Mouse (Mus musculus) adrenal gland, postnatal 25 days (tissue): Measurements from ENCODE around the gene Syna. TPM values are rescaled to one million over a fixed set of nuclear protein-coding genes. Genes with fewer than 3 reads are reported as not detected.
A peak's percentile ranks its signal among the peaks of the same experiment; 100 is the strongest.

ENCODE experiments used
- DNase-seq: peaks from one replicate; pipeline ENCODE4 v3.0.0; 2021; ENCODE audit warnings: mixed read lengths
- long read RNA-seq: library from polyadenylated mRNA; stranded (forward); transcript quantifications from one replicate; pipeline ENCODE4 v2.0.0, GENCODE M21; 2021
- total RNA-seq: library from RNA; stranded (reverse); gene quantifications from 2 replicates; pipeline ENCODE4 v1.2.3, GENCODE M21; 2021

Syna gene
- total RNA-seq = not detected in 2 replicates
- long read RNA-seq = 0 reads

DNA sequence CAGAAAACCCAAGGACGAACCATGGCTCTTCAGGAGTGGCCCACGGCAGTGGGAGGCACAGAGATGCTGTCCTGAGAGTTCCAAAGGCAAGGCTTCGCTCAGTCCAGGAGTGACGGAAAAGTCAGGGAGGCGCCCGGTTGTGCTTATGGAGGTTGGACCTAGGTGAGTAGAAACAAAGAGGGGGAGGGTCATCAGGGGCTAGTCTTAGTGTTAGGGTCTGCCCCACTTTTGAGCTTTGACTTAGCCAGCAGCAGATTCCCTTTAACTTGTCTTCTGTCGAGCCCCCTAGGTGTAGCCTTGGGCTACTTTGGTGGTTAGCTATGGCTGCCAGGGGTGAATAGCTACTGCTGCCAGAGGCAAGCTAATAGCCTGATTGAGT, at the start of gene Syna:
TSS of gene Syna (minus strand) at position 101 of the 379 bp plus-strand sequence.
- DNase-seq = no peak

DNA sequence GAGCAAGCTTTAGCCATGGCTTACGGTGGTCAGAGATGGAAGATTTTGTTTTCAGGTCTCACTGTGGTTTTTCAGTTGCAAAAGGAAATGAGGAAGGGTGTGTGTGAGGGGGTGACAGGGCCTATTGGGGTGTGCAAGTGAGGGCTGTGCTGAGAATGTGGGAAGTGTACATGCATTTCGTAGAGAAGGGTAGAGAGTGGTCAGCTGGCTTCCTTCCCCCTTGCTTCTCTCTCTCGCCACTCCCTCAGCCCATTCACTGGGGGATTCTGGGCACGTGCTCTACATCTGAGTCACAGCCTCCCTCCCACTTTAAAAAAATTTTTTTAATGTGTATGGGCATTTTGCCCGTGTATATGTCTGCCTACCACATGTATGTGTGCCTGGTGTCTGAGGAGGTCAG, 47.1 kb upstream of the Syna start:
- DNase-seq = no peak

DNA sequence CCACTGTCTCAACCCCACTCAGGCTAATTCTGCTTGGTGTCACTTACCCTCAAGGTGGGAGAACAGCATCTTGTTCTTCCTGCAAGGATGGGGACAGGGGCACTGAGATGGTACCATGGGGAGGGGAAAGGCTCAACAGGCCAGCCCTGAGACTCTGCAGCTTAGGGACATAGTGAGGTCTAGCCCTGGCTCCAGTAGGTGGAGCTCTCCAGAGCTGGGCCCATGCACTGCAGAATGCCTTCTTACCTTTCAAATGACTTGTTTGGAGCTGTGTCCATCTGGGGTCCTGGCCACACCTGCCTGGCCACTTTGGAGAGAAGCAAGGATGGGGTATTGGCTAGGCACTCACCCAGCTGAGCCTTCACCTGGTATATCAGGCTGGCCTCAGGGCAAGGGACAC, 46.3 kb upstream of the Syna start:
- DNase-seq = no peak

DNA sequence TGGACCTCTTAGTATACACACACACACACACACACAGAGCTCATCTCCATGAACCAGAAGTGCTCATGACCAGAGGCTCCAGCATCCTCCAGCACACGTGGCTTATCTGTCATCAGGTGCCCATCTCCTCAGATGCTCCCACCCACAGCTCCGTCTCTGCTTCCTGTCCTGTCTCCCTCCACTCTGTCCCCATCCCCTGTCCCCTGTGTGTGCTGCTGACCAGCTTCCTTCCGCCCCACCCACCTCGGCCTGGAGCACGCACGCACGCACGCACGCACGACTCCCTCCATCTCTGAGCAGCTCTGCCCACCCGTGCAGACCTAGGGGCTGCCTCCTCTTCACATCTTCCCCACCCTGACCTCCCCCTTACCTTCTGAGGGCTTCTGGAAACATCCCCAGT, 44.4 kb upstream of the Syna start:
- DNase-seq = no peak

DNA sequence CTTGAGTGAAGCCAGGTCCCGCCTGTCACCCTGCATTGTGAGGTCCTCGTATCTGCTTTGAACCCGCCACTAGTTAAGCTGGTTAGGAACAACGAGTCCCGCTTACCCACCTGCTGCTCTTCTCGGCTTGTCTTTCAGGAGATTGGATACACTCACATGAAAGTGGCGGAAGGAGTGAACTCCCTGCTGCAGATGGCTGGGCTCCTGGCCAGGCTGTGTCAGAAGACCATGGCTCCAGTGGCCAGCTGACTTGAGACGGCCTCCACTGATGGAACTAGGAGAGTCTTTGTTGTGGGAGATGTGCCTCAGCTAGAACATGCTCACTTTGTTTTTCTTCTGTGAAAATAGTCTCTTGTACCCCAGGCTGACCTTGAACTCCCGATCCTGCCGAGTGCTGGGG, 37.7 kb upstream of the Syna start:
- no peak for DNase-seq

DNA sequence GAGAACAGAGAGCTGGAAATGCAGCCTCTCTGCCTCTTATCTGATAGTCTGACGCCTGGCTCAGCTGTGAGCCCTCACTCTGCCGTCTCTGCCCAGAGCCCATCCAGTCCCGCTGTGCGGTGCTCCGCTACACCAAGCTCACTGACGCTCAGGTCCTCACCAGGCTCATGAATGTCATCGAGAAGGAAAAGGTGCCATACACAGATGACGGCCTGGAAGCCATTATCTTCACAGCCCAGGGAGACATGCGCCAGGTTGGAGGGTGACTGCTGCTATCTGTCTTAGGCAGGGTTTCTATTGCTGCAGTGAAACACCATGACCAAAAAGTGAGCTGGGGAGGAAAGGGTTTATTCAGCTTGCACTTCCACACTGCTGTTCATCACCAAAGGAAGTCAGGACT, 33.1 kb upstream of the Syna start:
- no peak for DNase-seq

DNA sequence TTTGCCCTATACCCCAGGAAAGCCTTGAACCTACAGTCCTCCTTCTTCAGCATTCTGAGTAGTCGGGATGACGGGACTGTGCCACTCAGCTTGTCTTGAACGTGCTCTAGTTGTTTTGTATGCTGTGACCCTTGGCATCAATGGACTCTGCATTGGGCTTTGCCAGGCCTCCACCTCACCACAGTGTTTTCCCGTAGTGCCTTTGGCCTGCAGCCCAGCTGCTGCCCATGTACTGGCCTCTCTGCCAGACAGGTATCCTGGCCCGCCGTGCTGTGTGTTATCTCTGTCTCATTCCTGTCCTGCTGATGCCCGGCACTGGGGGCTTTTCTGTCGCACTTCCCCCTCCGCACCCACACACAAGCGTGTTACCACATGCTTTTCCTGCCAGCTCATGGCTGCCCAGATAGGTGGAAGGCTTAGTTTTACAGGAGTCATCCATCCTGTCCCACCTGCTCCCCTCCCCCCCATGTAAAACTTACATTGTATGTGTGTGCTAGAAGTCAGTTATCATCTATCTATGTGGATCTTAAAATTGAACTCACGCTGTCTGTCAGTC, 32.1 kb upstream of the Syna start:
- no peak for DNase-seq

DNA sequence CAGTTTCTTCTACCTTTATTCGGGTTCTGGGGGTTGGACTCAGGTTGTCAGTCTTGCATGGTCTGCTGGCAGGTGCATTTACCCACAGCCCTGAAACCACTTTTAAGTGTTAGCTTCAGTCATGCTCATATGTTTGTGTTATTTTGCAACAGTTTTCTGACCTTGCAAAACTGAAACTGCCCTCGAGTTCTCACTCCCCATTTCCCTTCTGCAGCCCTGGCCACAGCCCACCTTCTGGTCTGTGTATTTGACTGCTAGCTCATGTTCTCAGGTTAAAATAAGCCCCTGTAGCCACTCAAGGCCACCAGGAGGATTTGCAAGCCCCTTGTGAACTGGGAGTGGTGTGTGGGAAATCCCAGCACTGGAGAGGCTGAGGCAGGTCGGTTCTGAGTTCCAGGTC, 29.9 kb upstream of the Syna start:
- DNase-seq = no peak

DNA sequence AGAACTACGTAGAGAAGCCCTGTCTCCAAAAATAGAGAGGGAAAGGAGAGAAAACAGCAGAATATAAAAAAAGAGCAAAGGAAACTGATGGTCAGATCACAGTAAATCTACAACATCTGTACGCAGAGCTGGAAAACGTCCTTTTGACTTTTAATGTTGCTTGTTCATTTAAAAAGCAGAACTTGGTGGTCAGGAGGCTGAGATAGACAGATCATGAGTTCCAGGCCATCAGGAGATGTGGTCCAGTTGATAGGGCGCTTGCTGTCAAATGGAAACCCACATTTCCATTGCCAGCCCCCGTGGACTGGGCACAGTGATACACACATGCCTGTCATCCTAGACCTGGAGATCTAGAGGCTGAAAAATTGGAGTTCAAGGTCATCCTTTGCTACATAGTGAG, 24.8 kb upstream of the Syna start:
- DNase-seq = no peak

DNA sequence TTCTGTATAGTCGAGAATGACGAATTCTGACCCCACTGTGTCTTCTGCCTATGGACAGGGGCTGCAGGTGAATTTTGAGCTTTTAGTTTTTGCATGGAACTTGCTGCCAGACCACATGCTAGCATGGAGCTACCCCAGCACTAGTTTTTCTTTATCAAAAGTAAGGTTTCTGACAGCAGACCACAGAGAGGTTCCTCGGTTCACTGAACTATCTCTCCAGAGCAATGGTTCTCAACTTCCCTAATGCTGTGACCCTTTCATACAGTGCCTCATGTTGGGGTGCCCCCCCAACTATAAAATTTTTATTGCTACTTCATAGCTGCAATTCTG, 23.9 kb upstream of the Syna start:
- DNase-seq = no peak

DNA sequence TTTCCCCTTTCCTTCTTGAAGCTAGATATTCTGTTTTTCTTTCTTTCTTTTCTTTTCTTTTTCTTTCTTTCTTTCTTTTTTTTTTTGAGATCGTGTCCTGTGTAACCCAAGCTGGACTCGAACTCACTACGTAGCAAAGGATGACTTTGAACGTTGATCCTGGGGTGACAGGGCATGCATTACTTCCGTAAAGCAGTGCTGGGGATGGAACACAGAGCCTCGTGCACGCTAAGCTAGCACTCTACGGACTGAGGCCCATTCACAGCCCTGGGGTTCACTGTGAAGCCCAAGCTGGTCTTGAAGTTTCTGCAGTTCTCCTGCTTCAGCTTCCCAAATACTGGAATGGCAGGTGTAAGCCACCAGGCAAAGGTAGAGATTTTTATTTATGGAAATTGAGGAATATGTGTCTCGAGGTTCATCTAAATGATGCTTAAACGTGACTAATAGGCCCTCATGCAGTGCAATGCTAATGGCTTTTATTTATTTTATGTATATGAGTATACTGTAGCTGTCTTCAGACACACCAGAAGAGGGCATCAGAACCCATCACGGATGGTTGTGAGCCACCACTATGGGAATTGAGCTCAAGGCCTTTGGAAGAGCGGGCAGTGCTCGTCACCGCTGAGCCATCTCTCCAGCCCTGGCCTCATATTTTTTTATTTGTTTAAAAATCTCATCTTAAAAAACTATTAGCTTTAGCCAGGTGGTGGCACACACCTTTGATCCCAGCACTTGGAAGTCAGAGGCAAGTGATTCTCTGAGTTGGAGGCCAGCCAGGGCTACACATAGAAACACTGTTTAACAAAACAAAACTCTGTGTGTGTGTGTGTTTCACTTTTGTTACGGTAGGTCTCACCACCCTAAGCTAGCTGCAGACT, 23.3 kb upstream of the Syna start:
- no peak for DNase-seq

DNA sequence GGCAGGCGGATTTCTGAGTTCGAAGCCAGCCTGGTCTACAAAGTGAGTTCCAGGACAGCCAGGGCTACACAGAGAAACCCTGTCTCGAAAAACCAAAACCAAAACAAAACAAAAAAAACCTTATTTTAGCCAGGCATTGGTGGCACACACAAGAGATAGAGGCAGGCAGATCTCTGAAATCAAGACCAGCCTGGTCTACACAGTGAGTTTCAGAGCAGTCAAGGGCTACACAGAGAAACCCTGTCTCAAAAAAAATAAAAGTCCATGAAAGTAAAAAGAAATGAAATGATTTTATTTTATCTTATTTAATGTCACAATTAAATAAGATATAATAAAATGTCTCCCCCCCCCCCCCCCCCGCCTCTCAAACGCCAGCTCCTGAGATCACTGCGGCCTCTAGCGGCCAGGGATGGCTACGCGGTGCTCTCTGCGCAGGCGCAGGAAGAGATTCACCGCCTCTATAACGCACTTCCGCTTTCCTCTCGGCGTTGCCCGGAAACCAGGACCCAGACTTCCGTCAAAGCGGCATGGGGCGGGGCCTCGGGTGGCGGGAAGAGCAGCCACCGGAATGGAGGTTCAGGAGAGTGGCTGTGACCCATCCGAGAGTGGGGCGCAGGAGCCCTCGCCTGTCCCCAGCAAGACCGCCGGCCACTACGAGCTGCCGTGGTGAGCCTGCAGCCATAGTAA, 22.4 kb upstream of the Syna start:
- peak; percentile 96 for DNase-seq

DNA sequence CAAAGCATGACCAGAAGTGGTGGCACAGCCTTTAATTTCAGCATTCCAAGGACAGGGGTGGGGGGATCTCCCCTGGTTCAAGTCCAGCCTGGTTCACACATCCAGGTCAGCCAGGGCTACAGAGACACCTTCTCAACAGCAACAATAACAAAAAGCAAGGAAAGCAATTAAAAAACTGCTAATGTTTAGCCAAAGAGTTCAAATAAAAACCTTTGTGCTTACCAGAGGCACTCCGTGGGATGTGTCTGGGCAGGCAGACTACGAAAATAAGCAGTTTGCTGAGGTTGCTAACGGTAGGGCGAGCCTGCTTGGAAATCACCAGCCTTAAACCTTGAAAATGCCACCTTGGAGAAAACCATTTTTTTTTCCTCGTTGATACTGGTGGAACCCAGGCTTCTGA, 21.2 kb upstream of the Syna start, which contains the start of gene Rfc2:
TSS of gene Rfc2 (plus strand) at position 221 of the 400 bp plus-strand sequence.
- DNase-seq = no peak

DNA sequence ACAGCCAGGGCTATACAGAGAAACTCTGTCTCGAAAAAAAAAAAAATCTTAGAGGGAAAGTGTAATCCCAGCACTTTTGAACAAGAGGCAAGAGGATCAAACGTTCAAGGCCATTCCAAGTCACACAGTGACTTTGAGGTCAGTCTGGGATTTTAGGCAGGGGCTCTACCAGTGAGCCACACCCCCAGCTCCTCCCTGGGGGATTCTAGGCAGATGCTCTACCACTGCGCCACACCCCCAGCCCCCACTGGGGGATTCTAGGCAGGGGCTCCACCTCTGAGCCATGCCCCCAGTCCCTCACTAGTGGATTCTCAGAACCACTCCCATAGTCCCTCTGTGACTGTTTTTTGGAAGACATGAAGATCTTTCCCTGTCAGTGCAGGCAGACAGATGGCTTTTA, 19.2 kb upstream of the Syna start:
- DNase-seq = no peak

DNA sequence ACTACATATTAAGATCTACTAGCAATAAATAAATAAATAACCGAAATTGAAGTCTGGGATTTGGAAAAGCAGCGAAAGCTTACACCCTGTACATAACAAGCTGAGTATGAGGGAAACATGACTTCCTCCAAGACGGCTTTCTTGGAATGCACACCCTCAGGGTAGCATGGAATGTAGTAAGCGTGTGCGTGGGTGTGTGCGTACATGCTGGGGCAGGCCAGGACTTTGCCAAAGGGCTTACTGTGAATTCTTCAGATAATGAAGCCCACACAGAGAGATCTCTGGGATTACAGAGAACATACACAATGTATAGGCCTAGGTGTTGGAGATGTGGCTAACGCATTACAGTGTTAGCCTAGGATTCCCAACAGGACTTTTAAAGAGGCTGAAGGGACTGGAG, 17.6 kb upstream of the Syna start:
- no peak for DNase-seq

DNA sequence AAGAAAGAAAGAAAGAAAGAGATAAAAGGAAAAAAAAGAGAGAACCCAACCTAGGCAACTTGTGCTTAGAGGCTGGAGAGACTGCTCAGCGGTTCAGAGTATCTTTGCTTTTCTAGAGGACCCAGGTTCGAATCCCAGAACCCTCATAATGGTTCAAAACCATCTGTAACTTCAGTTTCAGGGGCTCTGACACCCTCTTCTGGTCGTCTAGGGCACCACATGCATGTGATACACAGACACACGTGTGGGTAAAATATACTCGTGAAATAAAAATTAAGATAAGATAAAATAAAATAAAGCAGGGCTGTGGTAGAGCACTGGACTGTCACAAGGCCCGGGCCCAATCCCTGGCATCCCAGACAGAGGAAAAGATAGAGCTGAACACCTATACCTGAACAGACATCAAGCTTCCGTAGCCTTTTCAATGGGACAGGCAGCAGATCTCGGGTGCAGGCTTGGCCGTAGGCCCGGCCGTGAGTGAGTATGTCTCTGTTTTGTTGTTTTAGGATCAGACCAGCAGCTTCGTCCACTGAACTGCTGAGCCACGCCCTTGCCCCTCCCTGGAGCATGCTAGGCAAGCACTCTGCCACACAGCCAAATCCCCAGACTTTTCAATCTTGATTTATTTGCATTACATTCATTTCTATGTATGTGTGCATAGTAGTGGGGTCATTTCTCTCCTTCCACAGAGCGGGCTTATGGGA, 16.7 kb upstream of the Syna start:
- no peak for DNase-seq

DNA sequence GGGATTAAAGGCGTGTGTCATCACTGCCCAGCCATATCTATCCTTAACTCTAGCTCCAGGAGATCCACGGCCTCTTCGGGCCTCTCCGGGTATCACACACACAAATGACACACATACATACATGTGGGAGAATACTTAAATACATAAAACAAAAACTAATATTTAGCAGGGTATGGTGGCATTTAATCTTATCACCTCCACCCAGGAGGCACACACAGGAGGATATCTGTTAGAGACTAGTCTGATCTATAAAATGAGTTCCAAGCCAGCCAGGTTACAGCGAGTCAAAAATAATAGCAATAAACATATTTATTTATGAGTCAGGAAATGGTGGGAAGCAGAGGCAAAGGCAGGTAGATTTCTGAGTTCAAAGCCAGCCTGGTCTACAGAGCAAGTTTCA, 15.9 kb upstream of the Syna start:
- DNase-seq = no peak

DNA sequence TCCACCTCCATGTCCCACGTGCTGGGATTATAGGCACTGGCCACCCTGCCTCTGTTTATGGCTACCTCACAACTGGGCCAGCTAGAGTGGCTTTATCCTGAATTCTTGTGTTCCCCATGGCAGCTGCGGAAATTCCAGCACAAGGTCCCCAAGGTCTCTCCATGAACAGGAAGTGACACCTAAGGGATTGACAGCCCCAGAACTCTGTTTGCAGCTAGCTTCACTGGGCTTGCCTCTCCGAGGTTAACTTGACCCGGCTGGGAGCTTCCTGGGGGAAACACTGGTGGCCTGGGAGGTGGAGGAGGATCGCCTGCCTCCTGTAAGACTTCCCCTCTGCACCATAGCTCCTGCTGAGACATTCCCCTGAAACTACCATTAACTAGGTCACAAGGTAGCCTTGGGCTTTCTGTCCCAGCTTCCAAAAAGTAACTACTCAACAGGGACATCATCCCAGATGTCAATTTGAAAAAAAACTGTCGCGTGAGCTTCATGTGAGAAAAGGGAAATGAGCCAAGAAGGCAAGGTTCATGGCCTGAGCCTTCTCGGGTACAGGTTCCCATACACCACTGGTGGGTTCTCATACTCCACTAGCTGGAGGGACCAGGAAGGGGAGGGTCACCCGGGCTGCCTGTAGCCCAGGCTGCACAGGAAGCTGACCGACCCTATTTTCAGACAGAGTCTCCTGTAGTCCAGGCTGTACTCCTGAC, 12.7 kb upstream of the Syna start:
- peak; percentile 20 for DNase-seq

DNA sequence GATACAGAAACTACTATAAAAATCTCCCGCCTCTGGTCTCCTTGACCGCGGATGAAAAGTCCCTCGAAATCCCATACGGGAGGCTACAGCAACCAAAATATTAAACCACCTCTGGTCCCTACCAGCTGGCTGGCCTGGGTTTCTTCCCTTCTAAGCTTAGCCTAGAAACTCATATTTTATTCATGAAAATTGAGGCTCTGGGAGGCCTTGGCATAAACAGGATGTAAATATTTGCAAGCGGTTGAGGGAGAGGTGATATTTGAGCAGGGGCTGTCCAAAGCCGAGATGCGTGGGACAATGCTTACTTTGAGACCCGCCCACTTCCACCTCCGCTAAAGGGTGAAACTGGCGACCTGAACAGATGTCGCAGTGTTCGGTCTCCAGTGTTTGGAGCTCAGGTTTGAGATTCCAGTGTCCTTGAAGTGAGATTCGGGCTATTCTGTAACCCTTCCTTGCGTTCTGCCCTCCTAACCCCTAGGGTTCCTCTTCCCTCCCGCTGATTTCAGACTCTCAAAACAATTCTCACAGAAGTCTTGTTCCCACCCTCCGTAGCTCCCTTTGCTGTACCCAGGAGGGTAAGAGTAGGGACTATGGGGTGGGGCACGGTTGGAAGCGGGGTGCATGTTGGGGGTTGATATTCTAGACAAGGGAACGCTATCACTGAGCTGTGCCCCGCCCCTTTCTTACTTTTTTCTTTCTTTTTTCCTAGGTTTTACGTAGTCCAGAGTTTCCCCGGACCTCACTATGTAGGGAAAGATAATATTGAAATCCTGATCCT, 11.9 kb upstream of the Syna start:
- DNase-seq = peak; percentile 30

DNA sequence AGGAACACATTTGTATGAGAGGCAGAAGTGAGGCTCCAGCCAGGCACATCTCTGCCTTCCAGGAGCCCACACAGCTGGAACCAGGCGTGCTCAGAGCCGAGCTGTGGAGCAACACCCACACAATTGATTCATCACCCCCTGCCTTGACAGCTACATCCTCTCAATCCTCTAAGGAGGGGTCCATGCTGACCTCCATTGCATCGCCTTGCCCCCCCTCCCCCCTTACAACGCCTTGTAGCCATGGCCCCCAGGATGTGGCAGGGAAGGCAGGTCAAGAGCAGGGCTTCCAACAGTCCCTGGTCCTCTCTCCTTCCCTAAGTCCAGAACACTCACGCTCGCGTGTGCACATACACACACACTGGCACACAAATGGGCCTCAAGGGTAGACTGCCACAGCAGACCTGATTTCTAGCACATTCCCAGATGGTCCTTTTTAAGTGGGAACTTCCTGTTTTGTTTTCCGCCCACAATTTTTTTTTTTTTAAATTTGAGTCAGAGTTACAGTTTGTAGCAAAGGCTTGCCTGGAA, 9.1 kb upstream of the Syna start:
- DNase-seq = no peak

DNA sequence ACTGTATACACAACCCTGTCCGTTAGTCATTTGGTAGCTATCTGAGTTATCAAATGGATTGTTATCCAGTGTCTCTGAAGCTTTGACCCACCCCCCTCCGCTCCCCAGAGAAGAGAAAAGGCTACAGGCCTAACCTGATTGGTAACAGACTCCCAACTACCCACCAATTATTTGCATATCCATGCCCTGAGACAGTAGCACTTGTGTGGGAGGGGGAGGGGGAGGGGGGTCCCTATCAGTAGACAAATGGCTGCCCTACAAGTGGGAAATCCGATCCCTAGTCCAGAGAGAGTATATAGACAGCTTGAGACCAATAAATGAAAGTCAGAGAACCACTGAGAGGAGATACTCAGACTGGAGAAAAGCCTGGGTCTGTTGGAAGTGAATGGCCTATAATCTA, 8.1 kb upstream of the Syna start:
- no peak for DNase-seq
